Mouse (Mus musculus) testis, adult 2 months (tissue): ENCODE measurements around the gene Agpat2. TPM values are rescaled to one million over a fixed set of nuclear protein-coding genes. Genes with fewer than 3 reads are reported as not detected.

Source experiments
- H3K27ac ChIP-seq: fragments of 200-500 bp; 2 replicates; pipeline ENCODE4 v1.5.1; 2012; ENCODE audit warnings: low read depth, low read length; ENCODE audit not compliant: control insufficient read depth, insufficient read depth
- H3K27me3 ChIP-seq: fragments of 200-500 bp; 2 replicates; pipeline ENCODE4 v1.6.1; 2012; ENCODE audit warnings: mild to moderate bottlenecking, low read length, moderate library complexity; ENCODE audit not compliant: control insufficient read depth, insufficient read depth
- H3K36me3 ChIP-seq: fragments of 200-500 bp; 2 replicates; pipeline ENCODE4 v1.6.1; 2012; ENCODE audit warnings: mild to moderate bottlenecking, low read length; ENCODE audit not compliant: control insufficient read depth, insufficient read depth
- H3K4me1 ChIP-seq: fragments of 200-500 bp; 2 replicates; pipeline ENCODE4 v1.6.1; 2012; ENCODE audit warnings: low read length; ENCODE audit not compliant: control insufficient read depth, insufficient read depth
- H3K4me3 ChIP-seq: fragments of 200-500 bp; 2 replicates; pipeline ENCODE4 v1.5.1; 2012; ENCODE audit warnings: low read depth, mild to moderate bottlenecking, low read length, moderate library complexity, mixed read lengths; ENCODE audit not compliant: control insufficient read depth
- CTCF ChIP-seq: fragments of 200-500 bp; IDR thresholded peaks from 2 replicates; pipeline ENCODE4 v1.5.1; 2012; ENCODE audit warnings: low read depth, mild to moderate bottlenecking, inconsistent platforms, low read length, moderate library complexity; ENCODE audit not compliant: control insufficient read depth, insufficient read depth, insufficient replicate concordance
- POLR2A ChIP-seq: fragments of 200-500 bp; IDR thresholded peaks from 2 replicates; pipeline ENCODE4 v1.6.1; 2012; ENCODE audit warnings: low read depth, mild to moderate bottlenecking, inconsistent platforms, low read length, moderate library complexity; ENCODE audit not compliant: control insufficient read depth
- polyA plus RNA-seq: library from polyadenylated mRNA; depleted of rRNA; stranded (reverse); fragments of >200 nt; gene quantifications from 2 replicates; pipeline ENCODE4 v1.2.3, GENCODE M21; 2012

Agpat2 gene
- polyA plus RNA-seq, 1 experiment = 223 TPM

- no peak overlapping the region for H3K4me3 ChIP-seq
- peaks cover 6% of the 10 kb centered on the region for H3K4me1 ChIP-seq
- TF ChIP-seq POLR2A = no peak
- TF ChIP-seq CTCF = no peak
- H3K27ac ChIP-seq = no peak overlapping the region
- H3K36me3 ChIP-seq = no peaks in the 10 kb centered on the region
- H3K27me3 ChIP-seq = no peaks in the 10 kb centered on the region
Measured at GRCm38 (mm10) chr2:26582741-26583140, 21.5 kb downstream of the Agpat2 start.

DNA sequence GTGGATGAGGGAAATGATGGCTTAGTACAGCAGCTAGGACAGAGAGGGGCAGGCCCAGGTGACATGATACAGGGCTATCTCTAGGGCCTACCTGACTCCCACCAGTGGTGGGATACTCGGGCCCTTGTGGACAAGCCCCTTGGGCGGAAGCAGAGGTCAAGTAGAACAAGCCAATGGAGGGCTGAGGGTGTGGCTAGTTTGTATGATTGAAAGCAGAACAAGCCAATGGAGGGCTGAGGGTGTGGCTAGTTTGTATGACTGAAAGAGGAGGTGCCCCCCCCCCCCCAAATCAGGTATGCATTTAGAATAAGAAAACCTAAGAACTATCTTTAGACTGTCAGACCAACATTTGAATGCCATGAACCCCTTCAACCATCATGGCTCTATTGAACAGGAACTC is 22.0 kb downstream of the Agpat2 start:
- Histone ChIP-seq H3K27ac (no peak overlapping the region), H3K36me3 (no peaks in the 10 kb centered on the region), H3K4me1 (peaks cover 6% of the 10 kb centered on the region), H3K27me3 (no peaks in the 10 kb centered on the region), H3K4me3 (no peak overlapping the region)
- TF ChIP-seq CTCF = no peak
- TF ChIP-seq POLR2A = no peak

GRCm38 (mm10) chr2:26580751-26581150 is 23.5 kb downstream of the Agpat2 start:
- Histone ChIP-seq H3K36me3 (no peaks in the 10 kb centered on the region), H3K27me3 (no peaks in the 10 kb centered on the region), H3K4me3 (no peak overlapping the region), H3K4me1 (no peaks in the 10 kb centered on the region), H3K27ac (no peak overlapping the region)
- TF ChIP-seq POLR2A (no peak), CTCF (no peak)

DNA sequence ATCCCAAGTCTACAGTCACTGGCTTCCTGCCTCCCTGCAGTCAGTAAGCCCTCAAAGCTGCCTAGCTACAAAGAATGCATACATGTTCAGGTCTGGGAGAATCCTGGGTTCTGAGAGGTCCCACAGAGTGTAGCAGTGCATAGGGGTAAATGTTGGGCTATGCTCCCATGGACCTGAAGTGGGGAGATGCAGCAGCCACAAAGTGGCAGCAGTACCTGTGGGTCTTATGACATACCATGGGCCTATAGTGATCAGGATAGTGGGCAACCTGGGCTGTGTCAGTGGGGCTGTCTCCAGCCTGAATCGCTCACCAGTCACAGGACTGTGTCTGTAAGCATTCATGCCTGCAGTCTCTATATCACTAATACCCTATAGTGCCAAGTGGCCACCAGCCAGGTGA is 24.5 kb downstream of the Agpat2 start, which contains the start of gene Egfl7:
Egfl7 (plus strand) TSS at position 301 of the 400 bp plus-strand sequence.
- Histone ChIP-seq H3K36me3 (no peaks in the 10 kb centered on the region), H3K4me3 (no peak within 1 kb of the TSS), H3K27ac (peak within 1 kb of the TSS; percentile 7), H3K27me3 (no peaks in the 10 kb centered on the region), H3K4me1 (no peaks in the 10 kb centered on the region)
- no peak for TF ChIP-seq POLR2A
- no peak for TF ChIP-seq CTCF

DNA sequence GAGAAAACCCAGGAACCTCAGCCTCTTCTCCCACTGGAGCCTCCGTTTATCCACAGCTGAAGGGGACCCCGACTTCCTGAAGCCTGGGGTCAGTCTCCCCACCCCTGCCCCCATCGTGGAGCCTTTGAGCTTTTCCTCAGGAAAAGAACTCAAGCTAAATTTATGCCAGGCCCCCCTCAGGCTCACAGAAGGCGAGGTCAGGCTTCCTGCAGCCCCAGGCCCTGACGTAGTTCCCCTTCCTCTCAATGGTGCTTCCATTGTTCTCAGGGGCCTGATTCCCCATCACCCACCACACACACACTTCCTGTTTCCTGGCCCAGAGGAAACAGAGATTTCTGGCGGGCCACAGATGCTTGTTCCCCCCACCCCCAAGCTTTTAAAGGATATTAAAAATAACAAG is 25.8 kb downstream of the Agpat2 start:
- H3K4me3 ChIP-seq = no peak overlapping the region
- no peak for TF ChIP-seq POLR2A
- no peak for TF ChIP-seq CTCF
- H3K4me1 ChIP-seq = no peaks in the 10 kb centered on the region
- H3K36me3 ChIP-seq = no peaks in the 10 kb centered on the region
- no peaks in the 10 kb centered on the region for H3K27me3 ChIP-seq
- no peak overlapping the region for H3K27ac ChIP-seq

DNA sequence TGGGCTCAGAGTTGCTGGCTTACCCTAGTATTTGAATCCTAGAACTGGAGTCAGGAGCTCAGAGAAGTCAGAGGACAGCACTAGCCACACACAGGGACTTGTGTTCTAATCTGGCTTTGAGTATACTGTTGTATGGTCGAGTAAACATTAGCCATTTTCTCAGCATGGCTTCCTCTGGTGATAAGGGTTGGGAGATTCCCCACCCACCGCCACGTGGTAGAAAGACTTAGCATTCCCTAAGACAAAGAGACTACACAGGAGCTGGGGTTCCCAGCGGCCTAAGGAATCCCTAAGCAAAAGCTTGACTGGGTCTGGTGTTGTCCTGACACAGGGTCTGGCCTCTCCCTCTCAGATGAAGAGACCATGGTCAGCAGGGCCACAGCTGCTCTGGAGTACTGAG is 27.8 kb downstream of the Agpat2 start:
- no peak overlapping the region for H3K27ac ChIP-seq
- H3K4me3 ChIP-seq = no peak overlapping the region
- no peak for TF ChIP-seq POLR2A
- no peak for TF ChIP-seq CTCF
- H3K36me3 ChIP-seq = no peaks in the 10 kb centered on the region
- H3K27me3 ChIP-seq = no peaks in the 10 kb centered on the region
- H3K4me1 ChIP-seq = no peaks in the 10 kb centered on the region

GRCm38 (mm10) chr2:26575865-26576264 is 28.4 kb downstream of the Agpat2 start:
- no peaks in the 10 kb centered on the region for H3K4me1 ChIP-seq
- no peak overlapping the region for H3K4me3 ChIP-seq
- no peaks in the 10 kb centered on the region for H3K27me3 ChIP-seq
- no peak for TF ChIP-seq POLR2A
- no peak for TF ChIP-seq CTCF
- H3K36me3 ChIP-seq = no peaks in the 10 kb centered on the region
- H3K27ac ChIP-seq = no peak overlapping the region

DNA sequence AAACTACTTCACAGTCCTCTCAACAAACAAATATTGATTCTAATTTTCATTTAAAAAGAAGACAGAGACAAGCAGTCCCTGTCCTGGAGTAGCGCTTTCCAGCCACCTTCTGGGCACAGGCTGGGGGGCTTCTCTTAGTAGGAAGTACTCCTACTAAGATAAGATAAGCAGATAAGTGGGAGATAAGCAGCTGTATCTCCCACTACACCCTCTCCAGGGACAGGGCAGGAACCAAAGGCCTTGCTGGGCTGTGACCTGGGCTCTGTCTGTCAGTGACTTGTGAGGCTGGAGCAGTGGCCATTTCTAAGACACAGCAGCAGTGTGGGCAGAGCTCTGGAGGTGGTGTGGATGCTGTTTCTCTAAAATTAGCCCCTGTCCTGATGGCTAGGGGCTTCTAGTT is 28.8 kb downstream of the Agpat2 start:
- Histone ChIP-seq H3K27me3 (no peaks in the 10 kb centered on the region), H3K4me1 (no peaks in the 10 kb centered on the region; the same call in 1 of the 2 replicates), H3K27ac (no peak overlapping the region), H3K4me3 (no peak overlapping the region), H3K36me3 (no peaks in the 10 kb centered on the region)
- no peak for TF ChIP-seq POLR2A
- TF ChIP-seq CTCF = no peak
